Mouse (Mus musculus) thymus, postnatal 0 days (tissue): ENCODE data around the gene Gm28374. TPM values are rescaled to one million over a fixed set of nuclear protein-coding genes. Genes with fewer than 3 reads are reported as not detected.
"Not testable (repeated sequence)": the region's sequence is repeated elsewhere in the genome, so short reads cannot be mapped to it uniquely, and the experiment has no call there.

ENCODE experiments used
- DNase-seq: peaks from one replicate; pipeline ENCODE4 v3.0.0-alpha.2; 2015; ENCODE audit warnings: low spot score
- polyA plus RNA-seq: library from polyadenylated mRNA; unstranded; fragments of >200 nt; fragmentation: Nextera tagmentation; extraction: Ambion mirVana; gene quantifications from 2 replicates; pipeline ENCODE4 v1.2.1, GENCODE M21; 2015

The Gm28374 gene
- 0.68 and 1.4 TPM in 2 replicates for polyA plus RNA-seq

DNA sequence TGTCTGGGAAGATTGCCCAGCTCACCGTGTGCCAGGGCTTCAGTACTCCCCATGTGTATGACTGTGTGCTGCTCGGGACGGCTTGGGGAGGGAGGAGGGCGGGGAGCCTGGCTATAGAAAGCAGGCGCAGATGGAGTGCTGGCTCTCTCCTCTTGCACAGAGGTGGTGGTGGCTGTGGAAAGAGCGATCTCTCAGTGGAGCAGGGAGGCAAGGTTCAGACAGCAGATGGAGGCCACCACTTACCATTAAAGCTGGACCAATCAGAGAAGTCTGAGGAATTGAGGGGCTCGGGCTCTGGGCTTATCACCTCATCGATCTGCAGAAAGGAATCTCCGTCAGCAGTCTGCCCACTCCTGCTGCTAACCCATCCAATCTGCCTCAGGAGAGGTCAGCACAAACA lies at the start of gene Gm28374:
Gene Gm28374, minus strand, starts transcription at position 101 of the 400 bp plus-strand sequence.
- no peak for DNase-seq

DNA sequence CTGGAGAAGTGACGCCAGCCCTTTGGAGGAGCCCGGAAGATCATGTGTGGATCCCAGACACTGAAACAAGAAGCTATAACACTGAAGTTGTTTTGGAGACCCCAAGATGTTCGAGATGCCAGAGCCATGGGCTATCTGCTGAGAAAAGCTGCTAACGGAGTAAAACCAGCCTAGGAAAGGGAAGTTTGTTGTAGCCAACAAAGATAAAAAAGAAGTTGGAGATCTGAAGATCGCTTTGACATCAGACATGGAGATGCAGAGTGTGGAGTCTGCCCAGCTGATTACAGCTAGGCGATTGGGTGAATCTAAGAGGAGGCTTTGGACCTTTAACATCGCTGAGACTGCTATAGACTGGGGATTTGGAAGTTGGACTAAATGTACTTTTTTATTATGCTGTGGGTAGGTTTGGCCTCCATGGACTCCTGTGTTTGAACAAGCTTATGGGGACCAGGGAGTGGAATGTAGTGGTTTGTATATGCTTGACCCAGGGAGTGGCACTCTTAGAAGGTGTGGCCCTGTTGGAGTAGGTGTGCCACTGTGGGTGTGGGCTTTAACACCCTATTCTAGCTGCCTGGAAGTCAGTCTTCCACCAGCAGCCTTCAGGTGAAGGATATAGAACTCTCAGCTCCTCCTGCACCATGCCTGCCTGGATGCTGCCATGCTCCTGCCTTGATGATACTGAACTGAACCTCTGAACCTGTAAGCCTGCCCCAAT lies 48.5 kb upstream of the Gm28374 start:
- not testable (repeated sequence) for DNase-seq

DNA sequence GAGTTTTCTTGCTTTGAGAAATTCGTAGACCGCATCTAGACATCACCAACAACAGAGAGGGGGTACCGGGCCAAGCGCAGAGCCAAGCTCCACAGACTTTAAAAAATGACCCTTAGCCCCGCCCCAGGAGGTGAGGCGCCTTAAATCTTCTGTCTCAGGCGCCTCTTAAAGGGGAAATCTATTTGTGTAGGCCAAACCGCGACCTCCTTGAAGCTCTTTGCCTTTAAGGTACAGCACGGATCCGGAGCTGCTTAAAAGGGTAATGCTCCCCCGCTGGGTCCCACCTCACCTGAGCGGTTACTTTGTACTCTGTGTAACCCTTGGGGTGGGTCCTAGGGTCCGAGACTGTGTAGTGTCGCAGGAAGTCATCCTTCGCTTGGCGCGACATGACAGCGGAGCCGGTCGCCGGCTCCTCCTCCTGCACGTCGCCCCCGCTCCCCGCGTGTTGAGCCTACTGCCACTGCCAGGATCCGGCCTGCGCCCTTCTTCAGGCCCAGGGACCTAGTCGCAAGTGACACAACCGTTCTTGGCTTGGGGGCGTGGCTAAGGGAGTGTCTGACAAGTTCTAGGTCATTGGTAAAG lies 45.8 kb upstream of the Gm28374 start, which contains the start of gene Snx15:
Gene Snx15, minus strand, starts transcription at position 545 of the 582 bp plus-strand sequence.
- peak; percentile 99 for DNase-seq

- no peak for DNase-seq
Measured at GRCm38 (mm10) chr19:6126789-6127580, 44.9 kb upstream of the Gm28374 start.

- DNase-seq: peak; percentile 73
Measured at GRCm38 (mm10) chr19:6126289-6126688, 44.2 kb upstream of the Gm28374 start.

DNA sequence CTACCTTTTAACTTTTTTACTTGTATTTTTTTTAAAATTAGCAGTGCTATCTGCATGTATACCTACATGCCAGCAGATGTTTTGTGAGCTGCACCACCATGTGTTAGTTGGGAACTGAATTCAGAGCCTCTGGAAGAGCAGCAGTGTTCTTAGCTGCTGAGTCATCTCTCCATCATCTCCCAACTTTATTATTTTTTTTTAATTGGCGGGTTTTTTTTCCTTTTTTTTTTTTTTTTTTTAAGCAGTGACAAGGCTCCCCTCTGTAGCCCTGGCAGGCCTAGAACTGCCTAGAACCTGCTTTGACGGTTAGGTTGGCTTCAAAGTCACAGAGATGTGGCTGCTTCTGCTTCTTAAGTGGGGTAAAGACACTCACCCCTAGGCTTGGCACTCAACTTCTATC lies 42.8 kb upstream of the Gm28374 start:
- no peak for DNase-seq

DNA sequence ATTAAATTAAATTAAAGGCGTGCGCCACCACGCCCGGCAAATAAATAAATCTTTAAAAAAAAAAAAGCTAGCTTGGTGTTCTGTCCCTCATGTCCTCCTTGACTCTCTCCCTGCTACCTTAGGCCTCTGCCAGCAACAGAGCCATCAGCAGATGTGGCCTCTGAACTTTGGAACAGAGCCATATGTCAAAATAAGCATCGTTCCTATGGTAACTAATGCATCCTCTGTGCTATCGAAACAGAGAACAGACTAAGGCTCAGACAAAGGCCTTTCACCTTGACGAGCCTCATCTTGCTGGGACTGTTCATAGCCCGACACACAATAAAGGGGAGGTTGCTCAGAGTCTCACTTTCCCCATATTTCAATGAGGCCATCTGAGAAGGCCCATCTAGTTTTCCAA lies 41.3 kb upstream of the Gm28374 start:
- DNase-seq: no peak

DNA sequence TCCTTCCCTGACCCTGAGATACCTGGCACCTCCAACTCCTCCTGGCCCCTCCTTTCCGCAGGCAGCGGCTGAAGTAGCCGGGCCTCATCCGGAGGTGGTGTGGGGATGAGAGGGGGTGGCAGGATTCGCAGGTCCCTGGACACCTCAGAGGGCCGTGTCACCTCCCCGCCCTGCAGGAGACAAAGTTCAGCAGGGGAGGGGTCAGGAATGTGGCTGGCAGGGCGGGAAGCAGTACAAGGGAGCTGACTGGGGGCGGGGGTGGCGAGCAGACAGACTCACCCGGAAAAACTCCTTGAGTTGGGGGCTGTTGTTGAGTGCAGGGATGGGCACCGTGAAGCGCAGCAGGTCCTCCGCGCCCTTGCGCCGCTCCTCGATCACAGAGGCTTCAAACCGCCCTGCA lies 39.7 kb upstream of the Gm28374 start:
- no peak for DNase-seq

GRCm38 (mm10) chr19:6118677-6119185 lies 36.7 kb upstream of the Gm28374 start:
- no peak for DNase-seq

GRCm38 (mm10) chr19:6117986-6118676 lies 36.1 kb upstream of the Gm28374 start, which contains the start of gene Sac3d1:
Gene Sac3d1, minus strand, starts transcription at chr19:6118650.
- DNase-seq: peak; percentile 93

DNA sequence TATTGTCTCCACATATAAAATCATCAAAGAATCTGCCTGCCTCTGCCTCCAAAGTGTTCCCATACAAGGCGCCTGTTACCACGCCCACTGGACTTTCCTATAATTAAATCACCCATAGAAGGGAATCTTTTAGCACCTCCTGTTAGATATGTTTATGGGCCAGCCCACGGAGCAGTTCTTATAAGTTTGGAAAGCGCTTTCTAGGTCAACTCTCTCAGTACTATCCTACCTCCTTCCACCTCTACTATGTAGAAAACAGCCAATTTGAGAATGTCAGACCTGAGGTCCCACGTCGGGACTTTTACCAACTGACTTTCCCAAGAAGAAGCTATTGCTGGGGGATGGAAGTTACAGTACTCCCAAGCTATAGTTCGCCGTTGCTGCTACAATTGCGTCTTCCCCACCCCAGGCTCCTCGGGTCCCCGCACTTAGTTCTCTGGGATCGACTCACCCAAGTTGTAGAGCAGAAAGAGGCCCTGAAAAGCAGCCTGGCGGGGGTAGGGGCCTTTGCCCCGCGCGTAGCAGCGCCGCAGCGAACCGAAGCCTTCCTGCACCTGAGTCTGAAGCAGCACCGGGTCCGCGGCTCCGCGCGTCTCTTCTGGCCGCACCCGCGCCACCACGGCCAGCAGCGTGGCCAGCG lies 35.4 kb upstream of the Gm28374 start:
- DNase-seq: peak; percentile 6

GRCm38 (mm10) chr19:6116113-6116850 lies 34.2 kb upstream of the Gm28374 start:
- DNase-seq: no peak

- DNase-seq: no peak
Measured at GRCm38 (mm10) chr19:6113116-6113515, 31.1 kb upstream of the Gm28374 start.

- no peak for DNase-seq
Measured at GRCm38 (mm10) chr19:6105586-6105985, 23.5 kb upstream of the Gm28374 start, which contains the start of gene Naaladl1. Gene Naaladl1, plus strand, starts transcription at chr19:6105782.

- no peak for DNase-seq
Measured at GRCm38 (mm10) chr19:6104476-6104875, 22.4 kb upstream of the Gm28374 start.

- no peak for DNase-seq
Measured at GRCm38 (mm10) chr19:6102169-6102853, 20.3 kb upstream of the Gm28374 start.

GRCm38 (mm10) chr19:6101186-6101585 lies 19.1 kb upstream of the Gm28374 start:
- no peak for DNase-seq

DNA sequence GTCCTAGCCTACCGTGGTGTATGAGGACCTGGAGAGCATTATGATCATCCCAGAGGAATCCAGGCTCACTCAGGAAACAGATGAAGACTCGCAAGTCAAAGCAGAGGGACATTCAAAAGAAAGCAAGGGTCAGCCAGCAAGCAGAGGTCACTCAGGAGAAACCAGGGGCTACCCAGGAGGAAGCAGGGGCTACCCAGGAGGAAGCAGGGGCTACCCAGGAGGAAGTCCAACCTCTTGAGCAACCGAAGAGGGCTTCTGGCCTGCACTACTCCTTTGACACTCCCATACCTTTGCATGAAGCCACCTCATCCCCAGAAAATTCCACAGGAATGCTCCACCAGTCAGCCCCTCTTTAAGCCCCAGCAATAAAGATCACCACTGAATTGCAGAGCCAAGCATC lies 15.8 kb upstream of the Gm28374 start:
- no peak for DNase-seq

GRCm38 (mm10) chr19:6094119-6094518 lies 12.1 kb upstream of the Gm28374 start, which contains the start of gene AC131692.1:
Gene AC131692.1, plus strand, starts transcription at chr19:6094419.
- DNase-seq: no peak
